Mouse (Mus musculus): ENCODE measurements around the gene 1700030J22Rik. TPM values are rescaled to one million over a fixed set of nuclear protein-coding genes. Genes with fewer than 3 reads are reported as not detected.

The 1700030J22Rik gene
- polyA plus RNA-seq, 1 experiment, result 176 TPM

DNA sequence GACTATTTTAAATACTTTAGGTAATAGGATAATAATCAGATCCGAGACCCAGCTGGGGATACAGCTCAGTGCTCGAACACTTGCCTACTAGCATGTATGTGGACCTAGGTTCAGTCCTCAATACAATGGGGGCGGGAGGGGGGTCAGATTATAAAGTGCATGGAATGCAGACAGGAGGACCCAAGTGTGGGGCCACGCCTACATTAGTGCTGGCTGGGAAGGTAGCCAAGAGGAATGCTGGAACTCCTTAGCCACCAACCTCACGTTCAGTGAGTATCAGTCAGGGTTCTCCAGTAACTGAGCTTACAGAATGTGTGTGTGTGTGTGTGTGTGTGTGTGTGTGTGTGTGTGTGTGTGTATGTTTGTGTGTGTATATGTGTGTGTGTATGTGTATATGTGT is 27.4 kb downstream of the 1700030J22Rik start:
- no peak overlapping the region for H3K27ac ChIP-seq (ENCODE audit: control insufficient read depth, insufficient read depth, low read depth, low read length)
- H3K4me3 ChIP-seq (ENCODE audit: control insufficient read depth, low read depth, low read length), result no peak overlapping the region
- H3K36me3 ChIP-seq (ENCODE audit: control insufficient read depth, insufficient read depth, low read length), result no peaks in the 10 kb centered on the region; the same call in none of the 2 replicates
- no peaks in the 10 kb centered on the region for H3K4me1 ChIP-seq (ENCODE audit: control insufficient read depth, insufficient read depth, low read length)
- TF ChIP-seq POLR2A (IDR thresholded peaks at IDR 0.05; ENCODE audit: control insufficient read depth, low read depth, low read length), result no peak
- no peak for TF ChIP-seq CTCF (IDR thresholded peaks at IDR 0.05; ENCODE audit: control insufficient read depth, insufficient read depth, insufficient replicate concordance, low read depth, low read length)
- no peaks in the 10 kb centered on the region for H3K27me3 ChIP-seq (ENCODE audit: control insufficient read depth, insufficient read depth, low read length)

DNA sequence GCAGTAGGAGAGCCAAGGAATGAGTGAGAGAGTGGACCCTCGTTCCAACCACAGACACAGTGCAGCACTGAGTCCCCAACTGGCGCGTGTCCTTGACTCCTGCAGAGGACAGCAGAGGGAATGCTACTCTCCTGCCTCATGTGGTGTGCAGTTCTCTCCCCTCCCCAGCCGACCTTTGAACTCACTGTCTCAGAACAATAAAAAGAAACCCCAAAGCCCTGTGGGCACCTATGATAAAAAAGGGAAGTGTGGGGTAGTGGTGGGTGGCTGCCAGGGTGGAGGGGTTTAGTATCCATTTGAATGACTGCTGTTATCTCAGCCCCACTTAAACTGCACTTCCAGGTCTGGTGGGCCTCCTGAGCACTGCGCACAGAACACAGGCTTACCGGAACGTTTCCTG is 31.2 kb downstream of the 1700030J22Rik start:
- TF ChIP-seq POLR2A (IDR thresholded peaks at IDR 0.05; ENCODE audit: control insufficient read depth, low read depth, low read length) (no peak), CTCF (IDR thresholded peaks at IDR 0.05; ENCODE audit: control insufficient read depth, insufficient read depth, insufficient replicate concordance, low read depth, low read length) (no peak)
- H3K27ac ChIP-seq (ENCODE audit: control insufficient read depth, insufficient read depth, low read depth, low read length), result no peak overlapping the region
- no peak overlapping the region for H3K4me3 ChIP-seq (ENCODE audit: control insufficient read depth, low read depth, low read length)
- no peaks in the 10 kb centered on the region for H3K36me3 ChIP-seq (ENCODE audit: control insufficient read depth, insufficient read depth, low read length)
- H3K4me1 ChIP-seq (ENCODE audit: control insufficient read depth, insufficient read depth, low read length), result peaks cover 15% of the 10 kb centered on the region
- no peaks in the 10 kb centered on the region for H3K27me3 ChIP-seq (ENCODE audit: control insufficient read depth, insufficient read depth, low read length)

DNA sequence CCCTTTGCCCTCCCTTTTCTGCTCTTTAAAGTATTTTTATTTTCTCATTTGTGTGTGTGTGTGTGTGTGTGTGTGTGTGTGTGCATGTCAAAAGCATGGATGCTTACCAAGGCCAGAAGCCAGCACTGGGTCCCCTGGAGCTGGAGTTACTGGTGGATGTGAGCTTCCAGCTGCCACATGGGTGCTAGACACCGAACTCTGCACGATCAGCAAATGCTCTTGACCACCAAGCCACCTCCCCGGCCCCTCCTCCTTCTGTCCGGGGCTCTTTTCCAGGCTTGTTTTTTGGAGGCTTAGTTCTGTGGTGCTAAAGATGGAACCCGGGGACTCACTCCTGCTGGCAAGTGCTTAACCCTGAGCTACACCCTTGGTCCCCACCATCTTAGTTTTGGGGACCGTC is 31.9 kb downstream of the 1700030J22Rik start:
- TF ChIP-seq CTCF (IDR thresholded peaks at IDR 0.05; ENCODE audit: control insufficient read depth, insufficient read depth, insufficient replicate concordance, low read depth, low read length), result no peak
- TF ChIP-seq POLR2A (IDR thresholded peaks at IDR 0.05; ENCODE audit: control insufficient read depth, low read depth, low read length), result no peak
- no peak overlapping the region for H3K27ac ChIP-seq (ENCODE audit: control insufficient read depth, insufficient read depth, low read depth, low read length)
- H3K4me1 ChIP-seq (ENCODE audit: control insufficient read depth, insufficient read depth, low read length), result peaks cover 16% of the 10 kb centered on the region
- no peak overlapping the region for H3K4me3 ChIP-seq (ENCODE audit: control insufficient read depth, low read depth, low read length)
- no peaks in the 10 kb centered on the region for H3K36me3 ChIP-seq (ENCODE audit: control insufficient read depth, insufficient read depth, low read length)
- H3K27me3 ChIP-seq (ENCODE audit: control insufficient read depth, insufficient read depth, low read length), result no peaks in the 10 kb centered on the region

DNA sequence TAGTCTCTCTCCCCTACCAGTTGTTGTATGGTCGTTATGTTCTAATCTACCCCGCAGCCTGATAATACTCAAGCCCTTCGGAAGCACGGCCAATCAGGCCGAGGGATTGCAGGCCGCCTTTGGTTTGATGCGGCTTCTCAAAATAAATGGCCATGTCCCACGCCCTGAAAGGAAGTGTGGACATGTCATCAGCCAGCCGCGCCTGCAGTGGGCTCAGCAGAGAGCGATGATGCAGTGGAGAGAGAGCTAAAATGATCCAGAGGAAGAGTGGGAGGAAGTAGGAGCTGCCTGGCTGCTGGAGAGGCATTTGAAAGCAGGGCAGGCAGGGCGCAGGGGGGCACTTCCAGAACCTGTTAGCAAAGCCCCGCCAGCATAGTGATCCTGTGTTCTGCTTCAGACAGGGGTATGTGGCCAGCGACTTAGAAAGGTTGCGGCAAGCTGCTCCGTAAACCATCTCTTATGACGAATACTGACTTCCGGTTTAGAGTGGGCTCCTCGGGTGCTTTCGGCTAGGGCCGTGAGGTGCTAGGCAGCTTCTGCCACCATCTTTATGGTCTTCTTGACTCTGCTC is 32.4 kb downstream of the 1700030J22Rik start:
- H3K36me3 ChIP-seq (ENCODE audit: control insufficient read depth, insufficient read depth, low read length), result no peaks in the 10 kb centered on the region
- H3K4me3 ChIP-seq (ENCODE audit: control insufficient read depth, low read depth, low read length), result no peak overlapping the region
- TF ChIP-seq CTCF (IDR thresholded peaks at IDR 0.05; ENCODE audit: control insufficient read depth, insufficient read depth, insufficient replicate concordance, low read depth, low read length), result no peak
- no peak for TF ChIP-seq POLR2A (IDR thresholded peaks at IDR 0.05; ENCODE audit: control insufficient read depth, low read depth, low read length)
- no peaks in the 10 kb centered on the region for H3K27me3 ChIP-seq (ENCODE audit: control insufficient read depth, insufficient read depth, low read length)
- H3K27ac ChIP-seq (ENCODE audit: control insufficient read depth, insufficient read depth, low read depth, low read length), result no peak overlapping the region
- peaks cover 16% of the 10 kb centered on the region for H3K4me1 ChIP-seq (ENCODE audit: control insufficient read depth, insufficient read depth, low read length)

- no peaks in the 10 kb centered on the region for H3K27me3 ChIP-seq (ENCODE audit: control insufficient read depth, insufficient read depth, low read length)
- TF ChIP-seq CTCF (IDR thresholded peaks at IDR 0.05; ENCODE audit: control insufficient read depth, insufficient read depth, insufficient replicate concordance, low read depth, low read length) (no peak), POLR2A (IDR thresholded peaks at IDR 0.05; ENCODE audit: control insufficient read depth, low read depth, low read length) (no peak)
- H3K4me1 ChIP-seq (ENCODE audit: control insufficient read depth, insufficient read depth, low read length), result peaks cover 16% of the 10 kb centered on the region
- H3K27ac ChIP-seq (ENCODE audit: control insufficient read depth, insufficient read depth, low read depth, low read length), result no peak overlapping the region
- no peaks in the 10 kb centered on the region for H3K36me3 ChIP-seq (ENCODE audit: control insufficient read depth, insufficient read depth, low read length)
- H3K4me3 ChIP-seq (ENCODE audit: control insufficient read depth, low read depth, low read length), result no peak overlapping the region
Measured at GRCm38 (mm10) chr8:116945169-116945910, 33.4 kb downstream of the 1700030J22Rik start.

DNA sequence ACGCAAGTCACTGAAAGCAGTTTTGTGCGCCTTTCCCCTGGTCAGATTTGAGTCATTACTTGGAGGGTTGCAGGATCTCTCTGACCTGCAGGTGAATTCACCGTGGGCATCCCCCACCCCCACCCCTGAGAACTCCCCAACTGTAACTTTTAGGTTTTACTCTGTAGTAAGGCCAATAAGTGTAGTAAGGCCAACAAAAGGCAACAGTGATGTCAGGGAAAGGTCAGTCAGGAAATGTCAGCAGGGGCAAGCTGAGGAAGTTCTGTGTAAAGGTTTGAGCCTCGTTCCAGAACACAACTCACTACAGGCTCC is 34.4 kb downstream of the 1700030J22Rik start:
- Histone ChIP-seq H3K36me3 (ENCODE audit: control insufficient read depth, insufficient read depth, low read length) (no peaks in the 10 kb centered on the region), H3K27me3 (ENCODE audit: control insufficient read depth, insufficient read depth, low read length) (no peaks in the 10 kb centered on the region), H3K4me1 (ENCODE audit: control insufficient read depth, insufficient read depth, low read length) (peaks cover 16% of the 10 kb centered on the region), H3K4me3 (ENCODE audit: control insufficient read depth, low read depth, low read length) (peak overlapping the region; percentile 94; the same call in 1 of the 2 replicates), H3K27ac (ENCODE audit: control insufficient read depth, insufficient read depth, low read depth, low read length) (no peak overlapping the region)
- TF ChIP-seq POLR2A (IDR thresholded peaks at IDR 0.05; ENCODE audit: control insufficient read depth, low read depth, low read length) (no peak), CTCF (IDR thresholded peaks at IDR 0.05; ENCODE audit: control insufficient read depth, insufficient read depth, insufficient replicate concordance, low read depth, low read length) (no peak)

DNA sequence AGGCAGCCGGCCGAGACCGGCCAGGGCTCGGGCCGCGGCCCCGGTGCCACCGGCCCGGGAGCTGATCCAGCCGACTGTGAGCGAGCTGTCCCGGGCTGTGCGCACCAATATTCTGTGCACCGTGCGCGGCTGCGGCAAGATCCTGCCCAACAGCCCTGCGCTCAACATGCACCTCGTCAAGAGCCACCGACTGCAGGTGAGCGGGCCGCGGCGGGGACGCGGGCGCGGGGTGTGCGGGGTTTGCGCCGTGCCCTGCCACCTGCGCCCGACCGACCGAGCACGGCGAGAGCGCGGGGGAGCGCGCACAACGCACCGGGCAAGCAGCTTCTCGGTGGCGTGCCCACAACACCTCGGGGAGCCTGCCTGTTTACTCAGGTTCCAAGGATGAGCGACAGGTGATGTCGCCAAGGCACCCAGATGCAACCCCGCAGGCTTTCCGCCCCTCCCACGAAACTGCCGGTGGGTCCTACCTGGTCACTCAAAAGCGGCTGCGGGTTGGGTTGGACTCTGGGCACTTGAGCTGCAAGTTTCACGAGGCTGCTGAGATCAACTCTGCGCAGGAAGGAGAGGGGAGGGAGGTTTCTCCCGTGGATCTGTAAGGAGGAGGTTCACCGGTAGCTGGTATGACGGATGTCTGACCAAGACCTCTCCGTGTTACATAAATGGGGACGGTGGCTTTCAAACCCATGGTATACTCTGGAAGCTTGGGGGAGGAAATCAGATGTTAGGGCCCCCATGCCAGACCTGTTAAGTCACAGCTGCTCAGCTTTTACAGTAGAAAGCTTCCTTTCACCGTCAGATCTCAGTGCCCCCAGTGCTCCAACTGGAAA is 35.0 kb downstream of the 1700030J22Rik start:
- Histone ChIP-seq H3K4me3 (ENCODE audit: control insufficient read depth, low read depth, low read length) (peak overlapping the region; percentile 94), H3K36me3 (ENCODE audit: control insufficient read depth, insufficient read depth, low read length) (no peaks in the 10 kb centered on the region), H3K4me1 (ENCODE audit: control insufficient read depth, insufficient read depth, low read length) (peaks cover 16% of the 10 kb centered on the region), H3K27ac (ENCODE audit: control insufficient read depth, insufficient read depth, low read depth, low read length) (peak overlapping the region; percentile 54), H3K27me3 (ENCODE audit: control insufficient read depth, insufficient read depth, low read length) (no peaks in the 10 kb centered on the region)
- TF ChIP-seq POLR2A (IDR thresholded peaks at IDR 0.05; ENCODE audit: control insufficient read depth, low read depth, low read length), result no peak
- no peak for TF ChIP-seq CTCF (IDR thresholded peaks at IDR 0.05; ENCODE audit: control insufficient read depth, insufficient read depth, insufficient replicate concordance, low read depth, low read length)
